Mouse (Mus musculus) liver, embryonic 14.5 days (tissue): ENCODE measurements around the gene St5. TPM values are rescaled to one million over a fixed set of nuclear protein-coding genes. Genes with fewer than 3 reads are reported as not detected.

ENCODE experiments used
- ATAC-seq: fragments of 200-750 bp; cut with Nextera tagmentation; 2 replicates; pipeline ENCODE4 v1.8.0; 2017; ENCODE audit warnings: moderate number of reproducible peaks, mild to moderate bottlenecking, moderate library complexity; ENCODE audit not compliant: insufficient read depth
- DNase-seq, 3 experiments: peaks; one replicate each; pipeline ENCODE4 v3.0.0-alpha.2; 2012 to 2013; ENCODE audit warnings: low read depth in 3 of 3, low spot score in 3 of 3
- H3K27ac ChIP-seq: fragments of 300-500 bp; sonication (generic); 2 replicates; pipeline ENCODE4 v1.5.1; 2014; ENCODE audit warnings: moderate library complexity, mild to moderate bottlenecking, control low read depth, inconsistent platforms
- H3K27me3 ChIP-seq: fragments of 300-500 bp; sonication (generic); 2 replicates; pipeline ENCODE4 v1.6.1; 2014; ENCODE audit warnings: mild to moderate bottlenecking, low read length, moderate library complexity; ENCODE audit not compliant: control insufficient read depth, insufficient read depth
- H3K36me3 ChIP-seq: fragments of 300-500 bp; sonication (generic); replicated peaks from 2 replicates; pipeline ENCODE4 v1.6.1; 2014; ENCODE audit warnings: low read depth; ENCODE audit not compliant: control insufficient read depth, insufficient read depth
- H3K4me1 ChIP-seq, 2 experiments: fragments of 200-500 bp in 1 of 2; fragments of 300-500 bp in 1 of 2; sonication (generic) in 1 of 2; replicated peaks; 2 replicates each; pipeline ENCODE4 v1.6.1; 2012 to 2014; ENCODE audit warnings: antibody characterized with exemption in 1 of 2, inconsistent platforms in 1 of 2, low read length in 1 of 2; ENCODE audit not compliant: control insufficient read depth in 2 of 2, insufficient read depth in 2 of 2
- H3K4me2 ChIP-seq: fragments of 300-500 bp; sonication (generic); 2 replicates; pipeline ENCODE4 v1.6.1; 2014; ENCODE audit warnings: low read depth, mild to moderate bottlenecking, control low read depth, moderate library complexity
- H3K4me3 ChIP-seq, 2 experiments: fragments of 200-500 bp in 1 of 2; fragments of 300-500 bp in 1 of 2; sonication (generic) in 1 of 2; 2 replicates each; pipeline ENCODE4 v1.5.1; 2012 to 2014; ENCODE audit warnings: low read depth in 2 of 2, low read length in 2 of 2, mild to moderate bottlenecking in 2 of 2, control low read depth in 1 of 2, inconsistent platforms in 1 of 2, moderate library complexity in 1 of 2; ENCODE audit not compliant: insufficient read depth in 1 of 2
- H3K9ac ChIP-seq: fragments of 300-500 bp; sonication (generic); replicated peaks from 2 replicates; pipeline ENCODE4 v1.6.1; 2014; ENCODE audit warnings: mild to moderate bottlenecking, control low read depth, moderate library complexity
- H3K9me3 ChIP-seq: fragments of 300-500 bp; sonication (generic); 2 replicates; pipeline ENCODE4 v1.6.1; 2016; ENCODE audit warnings: low read length, mixed read lengths; ENCODE audit not compliant: control insufficient read depth
- CTCF ChIP-seq: IDR thresholded peaks from 2 replicates; pipeline ENCODE4 v1.5.1; 2016; ENCODE audit warnings: antibody characterized with exemption, low read depth, control low read depth
- EP300 ChIP-seq: IDR thresholded peaks from 2 replicates; pipeline ENCODE4 v1.6.1; 2016; ENCODE audit warnings: antibody characterized with exemption, low read depth
- WGBS: fragments of 180-500 bp; shearing (Covaris S2); extraction: QIAGEN DNeasy Blood & Tissue Kit; methylation state at CpG from one replicate; pipeline ENCODE4 v1.1.7; 2014; ENCODE audit not compliant: insufficient replicate concordance; 5-methylcytosine and 5-hydroxymethylcytosine counted together
- polyA plus RNA-seq, 2 experiments: library from polyadenylated mRNA; depleted of rRNA in 1 of 2; stranded (reverse) in 1 of 2; unstranded in 1 of 2; fragments of >200 nt; fragmentation: Nextera tagmentation in 1 of 2; extraction: Ambion mirVana in 1 of 2; gene quantifications; 2 replicates each; pipeline versions ENCODE4 v1.2.1 to v1.2.3; 2012 to 2014

Gene St5
- polyA plus RNA-seq, 2 experiments = 13.8 to 14.0 TPM

DNA sequence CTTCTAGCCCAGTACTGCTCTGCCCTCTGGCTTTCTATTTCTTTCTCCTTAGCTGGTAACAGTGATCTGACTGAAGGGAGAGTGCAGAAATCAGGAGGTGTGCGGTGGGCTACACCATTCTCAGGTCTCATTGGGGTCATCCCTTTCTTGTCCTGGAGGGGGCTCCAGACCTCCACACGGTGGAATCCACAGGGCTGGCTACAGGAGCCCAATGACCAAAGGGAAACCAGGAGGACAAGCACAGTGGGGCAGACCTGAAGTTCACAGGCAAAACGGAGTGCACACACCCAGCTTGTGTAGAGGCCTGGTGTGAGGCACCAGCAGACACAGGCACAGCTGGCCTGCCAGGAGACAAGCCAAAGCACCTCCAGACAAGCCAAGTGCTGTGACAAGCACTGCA lies 175.0 kb downstream of the St5 start:
- Histone ChIP-seq H3K4me3 (no peak overlapping the region), H3K4me1 (no peaks in the 10 kb centered on the region), H3K27me3 (no peaks in the 10 kb centered on the region), H3K9me3 (no peaks in the 10 kb centered on the region), H3K4me2 (no peak overlapping the region), H3K9ac (no peak overlapping the region), H3K27ac (no peak overlapping the region), H3K36me3 (peaks cover 24% of the 10 kb centered on the region)
- TF ChIP-seq CTCF = peak; percentile 68
- no peak for TF ChIP-seq EP300
- DNase-seq (no peak), ATAC-seq (no peak)
- 41% methylated on average over 3 of the region's 3 CpGs for WGBS

GRCm38 (mm10) chr7:109527536-109527935 lies 175.9 kb downstream of the St5 start:
- no peak for DNase-seq
- 84% methylated on average over 3 of the region's 3 CpGs for WGBS
- no peak for ATAC-seq

GRCm38 (mm10) chr7:109525740-109526663 lies 177.4 kb downstream of the St5 start:
- Histone ChIP-seq H3K9ac (no peak overlapping the region), H3K36me3 (peaks cover 48% of the 10 kb centered on the region), H3K27ac (no peak overlapping the region), H3K27me3 (no peaks in the 10 kb centered on the region), H3K4me1 (peaks cover 0 to 2% of the 10 kb centered on the region in 2 experiments; a peak in 2 of 4 replicates), H3K4me2 (no peak overlapping the region), H3K9me3 (no peaks in the 10 kb centered on the region), H3K4me3 (no peak overlapping the region)
- DNase-seq (no peak), ATAC-seq (no peak)
- TF ChIP-seq CTCF = no peak
- 71% methylated on average over 16 of the region's 16 CpGs for WGBS

More at GRCm38 (mm10) chr7:109527536-109527935, 175.9 kb downstream of the St5 start:
- H3K27ac ChIP-seq = no peak overlapping the region
- H3K4me3 ChIP-seq = no peak overlapping the region
- H3K9ac ChIP-seq = no peak overlapping the region
- TF ChIP-seq CTCF (no peak), EP300 (no peak)
- peaks cover 32% of the 10 kb centered on the region for H3K36me3 ChIP-seq
- H3K4me2 ChIP-seq = no peak overlapping the region
- no peaks in the 10 kb centered on the region for H3K4me1 ChIP-seq
- no peaks in the 10 kb centered on the region for H3K9me3 ChIP-seq
- H3K27me3 ChIP-seq = no peaks in the 10 kb centered on the region

DNA sequence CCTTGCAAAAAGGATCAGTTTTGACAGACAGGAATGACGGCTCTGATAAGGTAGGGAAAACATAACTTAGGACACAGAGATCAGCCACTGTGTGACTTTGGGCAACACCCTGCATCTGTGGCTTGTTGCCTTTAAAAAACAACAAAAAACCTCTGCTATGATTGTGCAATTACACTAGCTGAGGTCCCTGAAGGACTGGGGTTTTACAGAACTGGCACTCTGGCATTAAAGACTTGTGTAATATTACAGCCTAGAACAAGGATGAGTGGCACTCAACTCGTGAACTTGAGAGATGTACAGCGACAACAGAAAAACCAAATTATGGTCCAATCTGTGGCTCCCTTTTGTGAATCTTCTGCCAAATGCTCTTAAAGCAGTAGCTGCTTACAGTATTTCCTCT lies 178.6 kb downstream of the St5 start:
- Histone ChIP-seq H3K27ac (no peak overlapping the region), H3K9me3 (no peaks in the 10 kb centered on the region), H3K4me1 (peaks cover 2 to 3% of the 10 kb centered on the region in 2 experiments; a peak in 2 of 4 replicates), H3K36me3 (peaks cover 56% of the 10 kb centered on the region), H3K27me3 (no peaks in the 10 kb centered on the region), H3K4me3 (no peak overlapping the region), H3K4me2 (no peak overlapping the region), H3K9ac (no peak overlapping the region)
- ATAC-seq (no peak), DNase-seq (no peak)
- TF ChIP-seq CTCF (no peak), EP300 (no peak)
- WGBS = 61% methylated on average over 3 of the region's 3 CpGs

DNA sequence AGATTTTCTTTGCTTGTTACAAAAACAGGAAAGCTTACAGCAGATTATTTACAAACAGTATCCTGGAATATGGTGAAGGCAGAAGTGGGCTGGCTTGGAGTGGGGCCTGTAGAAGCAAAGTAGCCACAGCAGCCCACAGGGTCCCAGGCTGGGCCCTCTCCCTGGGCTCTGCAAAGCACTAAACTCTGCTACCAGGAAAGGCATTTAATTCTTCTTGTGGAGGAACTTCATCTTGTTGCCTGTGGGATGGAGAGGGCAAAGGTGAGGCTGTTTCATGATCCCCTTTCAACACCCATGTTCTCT lies 179.0 kb downstream of the St5 start:
- H3K27ac ChIP-seq = peak overlapping the region; percentile 20; the same call in 1 of the 2 replicates
- TF ChIP-seq CTCF (no peak), EP300 (no peak)
- no peak overlapping the region for H3K4me2 ChIP-seq
- no peaks in the 10 kb centered on the region for H3K9me3 ChIP-seq
- peaks cover 56% of the 10 kb centered on the region for H3K36me3 ChIP-seq
- peaks cover 2 to 3% of the 10 kb centered on the region in 2 experiments; a peak in 2 of 4 replicates for H3K4me1 ChIP-seq
- H3K9ac ChIP-seq = no peak overlapping the region
- H3K4me3 ChIP-seq = no peak overlapping the region
- no peak for DNase-seq
- H3K27me3 ChIP-seq = no peaks in the 10 kb centered on the region
- no peak for ATAC-seq
